Mouse (Mus musculus): Measurements from ENCODE around the gene Rccd1. TPM values are rescaled to one million over a fixed set of nuclear protein-coding genes. Genes with fewer than 3 reads are reported as not detected.

The Rccd1 gene
- polyA plus RNA-seq, 1 experiment from 2014 or later, result 10.3 TPM

DNA sequence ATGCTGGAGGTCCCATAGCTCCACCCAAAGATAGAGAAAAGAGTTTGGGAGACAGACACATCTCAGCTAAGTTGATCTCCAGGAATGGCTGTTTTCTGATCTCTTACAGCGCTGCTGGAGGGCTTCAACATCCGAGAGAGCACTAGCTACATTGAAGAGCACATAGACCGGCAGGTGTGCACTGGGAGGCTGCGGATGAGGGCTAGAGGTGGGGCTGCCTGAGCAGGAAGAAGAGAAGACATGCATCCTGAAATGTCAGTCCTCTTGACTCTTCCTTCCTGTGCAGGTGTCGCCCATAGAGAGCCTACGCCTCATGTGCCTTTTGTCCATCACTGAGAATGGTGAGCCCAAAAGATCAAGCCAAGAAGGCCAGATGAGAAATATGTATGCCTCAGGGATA, 38.5 kb downstream of the Rccd1 start:
- H3K36me3 ChIP-seq, result peaks cover 87% of the 10 kb centered on the region
- 90% methylated on average over 6 of the region's 6 CpGs for WGBS

DNA sequence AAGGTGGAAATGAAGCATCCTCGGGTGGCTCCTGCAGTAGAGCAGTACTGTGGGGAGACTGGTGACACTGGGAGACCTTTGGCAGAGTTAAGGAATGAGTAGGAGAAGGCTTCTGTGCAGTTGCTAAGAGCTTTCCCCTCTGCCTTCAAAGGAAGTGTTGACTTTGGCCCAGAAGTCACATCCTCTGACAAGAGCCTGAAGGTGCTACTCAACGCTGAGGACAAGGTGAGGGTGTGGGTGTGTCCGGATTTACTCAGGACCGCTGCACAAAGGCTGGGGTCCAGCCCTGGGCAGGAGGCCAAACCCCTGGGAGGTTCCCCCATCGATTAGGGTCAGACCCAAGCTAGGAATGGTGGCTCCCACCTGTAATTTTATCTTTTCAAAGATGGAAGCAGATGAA, 39.9 kb downstream of the Rccd1 start:
- Histone ChIP-seq H3K9me3 (no peaks in the 10 kb centered on the region), H3K36me3 (peaks cover 86% of the 10 kb centered on the region), H3K4me3 (no peak overlapping the region), H3K27me3 (ENCODE audit: insufficient read depth, poor library complexity, severe bottlenecking) (no peaks in the 10 kb centered on the region), H3K4me1 (peaks cover 11% of the 10 kb centered on the region; the same call in 1 of the 2 replicates), H3K27ac (no peak overlapping the region)
- WGBS, result 76% methylated on average over 5 of the region's 5 CpGs
- DNase-seq (ENCODE audit: low spot score), result no peak

More for the DNA sequence above, 38.5 kb downstream of the Rccd1 start:
- Histone ChIP-seq H3K4me3 (no peak overlapping the region), H3K9me3 (no peaks in the 10 kb centered on the region), H3K4me1 (peaks cover 11% of the 10 kb centered on the region; the same call in 1 of the 2 replicates), H3K27ac (no peak overlapping the region), H3K27me3 (ENCODE audit: insufficient read depth, poor library complexity, severe bottlenecking) (no peaks in the 10 kb centered on the region)
- no peak for DNase-seq (ENCODE audit: low spot score)

DNA sequence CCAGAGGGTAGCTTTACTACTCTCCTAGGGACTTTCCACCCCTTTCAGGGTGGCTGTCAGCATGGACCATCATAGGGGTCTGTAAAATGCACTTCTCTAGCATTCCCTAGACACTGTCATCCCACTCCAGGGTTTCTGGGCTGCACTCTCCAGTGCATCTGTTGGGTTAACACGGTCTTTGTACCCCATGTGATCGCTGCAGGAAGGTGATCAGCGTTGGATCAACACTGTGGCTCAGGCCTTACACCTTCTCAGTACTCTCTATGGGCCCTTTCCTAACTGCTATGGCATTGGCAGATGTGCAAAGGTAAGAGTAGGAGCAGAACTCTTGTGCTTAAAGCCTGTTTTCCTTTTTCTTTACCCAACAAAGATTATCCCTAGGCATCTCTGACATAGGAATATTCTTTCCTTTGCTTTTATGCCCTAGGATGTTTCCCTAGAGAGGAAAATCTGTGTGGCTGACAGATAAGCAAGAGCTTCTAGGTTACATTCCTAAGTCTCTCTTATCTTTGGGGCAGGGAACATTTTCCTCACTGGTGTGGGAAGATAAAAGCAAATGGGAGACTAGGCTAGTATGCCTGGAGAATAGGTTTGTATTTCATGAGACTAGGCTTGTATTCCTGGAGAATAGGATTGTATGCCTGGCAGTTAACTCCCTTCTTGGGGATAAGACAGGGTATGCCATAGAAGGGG, 40.9 kb downstream of the Rccd1 start:
- H3K27me3 ChIP-seq (ENCODE audit: insufficient read depth, poor library complexity, severe bottlenecking), result no peaks in the 10 kb centered on the region
- DNase-seq (ENCODE audit: low spot score), result no peak
- H3K4me1 ChIP-seq, result peaks cover 11% of the 10 kb centered on the region; the same call in 1 of the 2 replicates
- 62% methylated on average over 3 of the region's 3 CpGs for WGBS
- H3K36me3 ChIP-seq, result peaks cover 88% of the 10 kb centered on the region
- no peak overlapping the region for H3K4me3 ChIP-seq
- no peak overlapping the region for H3K27ac ChIP-seq
- H3K9me3 ChIP-seq, result no peaks in the 10 kb centered on the region

DNA sequence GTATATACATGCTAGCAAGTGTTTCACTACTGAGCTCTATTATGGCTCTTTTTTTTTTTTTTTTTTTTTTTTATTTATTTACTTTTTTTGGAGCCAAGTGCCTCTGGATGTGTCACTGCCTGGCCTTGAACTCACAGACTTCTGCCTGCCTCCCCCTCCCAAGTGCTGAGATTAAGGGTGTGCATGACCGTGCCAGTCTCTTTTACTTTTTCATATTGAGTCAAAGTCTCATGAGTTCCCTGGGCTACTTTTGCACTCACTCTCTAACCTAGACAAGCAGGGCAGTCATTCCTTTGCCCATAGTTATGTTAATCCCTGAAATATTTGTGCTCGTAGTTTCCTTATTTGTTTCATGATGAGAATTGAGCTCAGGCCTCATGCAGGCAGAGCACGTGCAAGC, 42.6 kb downstream of the Rccd1 start:
- Histone ChIP-seq H3K9me3 (no peaks in the 10 kb centered on the region), H3K27me3 (ENCODE audit: insufficient read depth, poor library complexity, severe bottlenecking) (no peaks in the 10 kb centered on the region), H3K36me3 (peaks cover 87% of the 10 kb centered on the region), H3K4me1 (peaks cover 11% of the 10 kb centered on the region; the same call in 1 of the 2 replicates), H3K4me3 (no peak overlapping the region), H3K27ac (no peak overlapping the region)
- DNase-seq (ENCODE audit: low spot score), result no peak
- 88% methylated on average over 3 of the region's 3 CpGs for WGBS

DNA sequence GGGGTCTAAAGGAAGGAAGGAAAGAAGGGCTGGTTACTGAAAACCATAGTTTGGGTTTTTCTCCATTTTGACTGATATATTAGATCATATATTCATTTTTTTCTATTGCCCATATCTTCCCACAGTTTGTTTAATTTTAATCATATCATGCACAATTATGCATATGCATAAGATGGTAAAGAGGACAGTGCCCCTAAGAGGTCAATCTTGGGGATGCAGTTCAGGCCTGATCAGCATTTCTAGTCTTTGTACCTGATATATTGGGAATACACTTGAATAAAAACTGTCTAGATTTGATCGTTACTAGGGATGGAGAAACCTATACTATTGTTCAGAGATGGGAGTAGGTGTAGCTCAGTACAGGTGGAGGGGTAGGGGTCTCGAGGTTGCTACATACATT, 43.3 kb downstream of the Rccd1 start:
- no peak for DNase-seq (ENCODE audit: low spot score)
- Histone ChIP-seq H3K9me3 (no peaks in the 10 kb centered on the region), H3K36me3 (peaks cover 87% of the 10 kb centered on the region), H3K27ac (no peak overlapping the region), H3K4me3 (no peak overlapping the region), H3K27me3 (ENCODE audit: insufficient read depth, poor library complexity, severe bottlenecking) (no peaks in the 10 kb centered on the region), H3K4me1 (peaks cover 11% of the 10 kb centered on the region; the same call in 1 of the 2 replicates)
- WGBS, result 89% methylated on average over 2 of the region's 2 CpGs

DNA sequence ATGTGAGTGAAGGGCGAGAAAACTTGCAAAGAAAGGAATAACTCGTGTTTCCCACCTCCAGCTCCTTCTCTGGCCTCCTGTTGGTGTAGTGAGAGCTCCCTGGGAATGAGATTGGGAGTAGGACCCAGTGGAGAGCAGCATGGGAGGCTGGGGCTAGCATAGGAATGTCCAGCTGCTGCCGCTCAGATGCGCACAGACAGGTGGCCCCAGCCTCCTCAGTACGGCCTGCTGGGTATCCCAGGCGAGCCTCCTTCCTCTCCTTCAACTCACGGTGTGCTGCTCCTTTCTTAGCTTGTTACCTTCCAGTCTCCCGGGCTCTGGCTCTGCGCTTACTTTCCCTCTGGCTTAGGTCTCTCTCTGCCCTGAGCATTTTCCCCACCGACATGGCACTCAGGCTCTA, 44.2 kb downstream of the Rccd1 start:
- Histone ChIP-seq H3K9me3 (peaks cover 3% of the 10 kb centered on the region), H3K27me3 (ENCODE audit: insufficient read depth, poor library complexity, severe bottlenecking) (no peaks in the 10 kb centered on the region), H3K4me1 (peaks cover 11% of the 10 kb centered on the region; the same call in 1 of the 2 replicates), H3K4me3 (no peak overlapping the region), H3K36me3 (peaks cover 85% of the 10 kb centered on the region), H3K27ac (no peak overlapping the region)
- no peak for DNase-seq (ENCODE audit: low spot score)
- 79% methylated on average over 10 of the region's 10 CpGs for WGBS

DNA sequence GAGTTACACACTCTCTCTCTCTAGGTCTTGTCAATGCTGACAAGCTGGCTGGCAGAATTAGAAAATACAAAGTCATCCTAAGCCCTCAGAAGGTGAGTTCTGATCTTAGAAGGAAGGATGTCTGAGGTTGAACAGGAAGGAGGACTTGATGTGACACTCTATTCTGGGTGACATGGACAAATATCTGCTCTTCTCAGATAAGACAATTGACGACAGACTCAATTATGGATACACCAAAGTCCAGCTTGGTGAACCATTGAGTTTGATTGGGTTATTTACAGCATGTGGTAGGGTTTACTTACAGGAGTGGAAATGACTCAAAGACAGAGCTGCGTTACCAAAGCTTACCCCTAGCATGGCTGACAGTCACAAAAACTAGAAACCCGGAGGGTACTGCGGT, 47.9 kb downstream of the Rccd1 start:
- H3K9me3 ChIP-seq, result peaks cover 13% of the 10 kb centered on the region
- peaks cover 2% of the 10 kb centered on the region; the same call in 1 of the 2 replicates for H3K4me1 ChIP-seq
- no peak overlapping the region for H3K27ac ChIP-seq
- no peak for DNase-seq (ENCODE audit: low spot score)
- H3K4me3 ChIP-seq, result no peak overlapping the region
- peaks cover 84% of the 10 kb centered on the region for H3K36me3 ChIP-seq
- 93% methylated on average over 4 of the region's 4 CpGs for WGBS
- H3K27me3 ChIP-seq (ENCODE audit: insufficient read depth, poor library complexity, severe bottlenecking), result no peaks in the 10 kb centered on the region

DNA sequence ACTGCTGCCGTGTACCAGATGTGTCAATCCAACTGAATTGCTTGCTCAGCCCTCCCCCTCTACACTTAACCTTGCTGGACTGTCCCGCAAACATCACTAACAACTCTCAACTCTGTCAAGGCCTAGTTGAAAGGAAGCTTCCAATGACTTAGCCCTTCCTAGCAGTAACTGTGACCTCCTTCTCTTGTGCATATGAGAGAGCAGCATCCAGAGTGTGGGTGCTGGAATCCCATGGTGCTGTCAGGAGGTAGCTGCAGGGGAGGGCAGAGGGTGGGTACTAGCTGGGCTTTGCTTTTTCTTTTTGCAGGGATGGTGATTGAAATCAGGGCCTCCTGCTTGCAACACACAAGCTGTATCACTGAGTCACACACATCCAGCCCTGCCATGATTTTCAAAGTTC, 50.8 kb downstream of the Rccd1 start:
- H3K4me1 ChIP-seq, result peaks cover 23% of the 10 kb centered on the region
- H3K9me3 ChIP-seq, result peaks cover 13% of the 10 kb centered on the region
- no peak overlapping the region for H3K27ac ChIP-seq
- DNase-seq (ENCODE audit: low spot score), result no peak
- 90% methylated on average over 2 of the region's 2 CpGs for WGBS
- H3K36me3 ChIP-seq, result peaks cover 61% of the 10 kb centered on the region
- no peaks in the 10 kb centered on the region for H3K27me3 ChIP-seq (ENCODE audit: insufficient read depth, poor library complexity, severe bottlenecking)
- H3K4me3 ChIP-seq, result no peak overlapping the region

DNA sequence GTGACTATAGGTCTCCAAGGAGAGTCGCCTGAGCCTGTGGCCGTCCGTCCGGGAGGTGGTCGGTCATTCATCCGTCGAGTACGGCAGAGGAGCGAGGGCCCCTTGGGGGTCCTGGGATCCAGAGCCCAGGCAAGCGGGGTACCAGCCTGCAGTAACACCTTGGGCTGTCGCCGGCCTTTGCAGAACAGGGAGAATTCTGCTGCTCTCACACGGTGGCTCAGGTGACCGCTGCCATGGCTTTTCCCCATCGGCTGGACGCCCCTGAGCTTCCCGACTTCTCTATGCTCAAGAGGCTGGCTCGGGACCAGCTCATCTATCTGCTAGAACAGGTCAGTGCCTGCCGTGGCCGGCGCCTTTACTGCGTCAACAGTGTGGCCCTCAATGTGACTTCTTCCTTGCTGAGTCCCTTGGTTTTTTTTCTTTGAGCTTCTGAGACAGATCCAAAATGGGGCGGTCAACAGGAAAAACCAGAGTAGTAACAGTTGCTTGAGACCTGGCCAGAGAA, 54.5 kb downstream of the Rccd1 start:
- no peaks in the 10 kb centered on the region for H3K27me3 ChIP-seq (ENCODE audit: insufficient read depth, poor library complexity, severe bottlenecking)
- H3K4me3 ChIP-seq, result peak overlapping the region; percentile 90
- H3K36me3 ChIP-seq, result peaks cover 51% of the 10 kb centered on the region
- H3K9me3 ChIP-seq, result peaks cover 8% of the 10 kb centered on the region
- peaks cover 23% of the 10 kb centered on the region for H3K4me1 ChIP-seq
- peak overlapping the region; percentile 89 for H3K27ac ChIP-seq
- WGBS, result under 1% methylated on average over 23 of the region's 23 CpGs
- DNase-seq (ENCODE audit: low spot score), result no peak

DNA sequence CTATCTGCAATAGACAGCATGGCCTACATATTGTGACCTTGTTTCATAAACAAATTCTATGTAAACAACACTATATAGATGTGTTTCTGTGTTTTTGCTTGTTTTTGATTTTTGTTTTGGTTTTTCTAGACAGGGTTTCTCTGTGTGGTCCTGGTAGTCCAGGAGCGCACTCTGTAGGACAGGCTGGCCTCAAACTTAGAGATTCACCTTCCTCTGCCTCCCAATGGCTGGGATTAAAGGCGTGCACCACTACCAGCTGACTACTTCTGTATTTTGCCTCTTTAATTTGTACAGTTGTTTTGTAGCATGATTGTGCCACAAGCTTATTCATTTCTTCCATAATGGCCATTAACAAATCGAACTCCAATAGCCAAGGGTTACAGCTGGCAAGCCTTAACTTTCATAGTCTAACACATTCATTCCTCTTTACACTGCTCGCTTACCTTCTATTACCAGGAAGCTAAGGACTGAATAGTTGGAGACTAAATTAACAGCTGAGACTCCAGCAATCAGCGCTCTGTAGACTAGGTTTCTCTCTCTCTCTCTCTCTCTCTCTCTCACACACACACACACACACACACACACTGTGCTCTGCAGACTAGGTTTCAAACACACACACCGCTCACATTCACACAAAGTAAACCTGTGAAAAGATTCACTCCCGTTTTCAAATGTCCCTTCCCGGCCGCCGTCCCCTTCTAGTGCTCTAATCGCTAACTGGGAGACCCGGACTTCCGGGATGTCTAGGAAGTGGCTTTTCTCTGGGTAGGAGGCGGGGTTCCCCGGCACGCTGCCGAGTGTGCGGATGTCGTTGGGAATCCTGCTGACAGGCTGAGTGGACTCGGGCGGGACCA, 55.1 kb downstream of the Rccd1 start, which contains the start of gene Vps33b:
Vps33b (plus strand) TSS at position 753 of the 854 bp plus-strand sequence.
- Histone ChIP-seq H3K27me3 (ENCODE audit: insufficient read depth, poor library complexity, severe bottlenecking) (no peaks in the 10 kb centered on the region), H3K4me3 (peak within 1 kb of the TSS; percentile 90), H3K36me3 (peaks cover 51% of the 10 kb centered on the region), H3K4me1 (peaks cover 23% of the 10 kb centered on the region), H3K9me3 (peaks cover under 1% of the 10 kb centered on the region; the same call in 1 of the 2 replicates), H3K27ac (peak within 1 kb of the TSS; percentile 89)
- 4% methylated on average over 21 of the region's 21 CpGs for WGBS
- DNase-seq (ENCODE audit: low spot score), result peak; percentile 97

DNA sequence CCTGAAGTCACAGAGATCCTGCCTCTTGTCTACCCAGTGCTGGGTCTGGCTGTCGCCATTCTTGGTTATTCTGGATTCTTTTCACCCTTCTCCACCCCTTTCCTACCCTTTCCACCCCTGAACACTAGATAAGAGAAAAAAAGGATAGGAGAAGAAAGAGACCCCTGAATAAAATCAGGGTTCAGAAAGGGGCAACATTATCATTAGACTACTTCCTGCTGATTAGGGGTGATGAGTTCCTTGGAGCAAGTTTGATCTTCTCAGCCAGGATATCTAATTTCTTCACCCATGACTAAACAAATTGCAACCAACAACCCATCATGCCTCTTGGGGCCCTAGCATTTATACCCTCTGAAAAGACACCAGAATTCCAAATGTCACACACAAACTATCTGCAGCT, 56.5 kb downstream of the Rccd1 start:
- peaks cover 23% of the 10 kb centered on the region for H3K4me1 ChIP-seq
- H3K27me3 ChIP-seq (ENCODE audit: insufficient read depth, poor library complexity, severe bottlenecking), result no peaks in the 10 kb centered on the region
- no peak overlapping the region for H3K4me3 ChIP-seq
- DNase-seq (ENCODE audit: low spot score), result no peak
- peaks cover 41% of the 10 kb centered on the region for H3K36me3 ChIP-seq
- WGBS, result 71% methylated on average over 1 of the region's 1 CpGs
- no peak overlapping the region for H3K27ac ChIP-seq
- no peaks in the 10 kb centered on the region for H3K9me3 ChIP-seq

DNA sequence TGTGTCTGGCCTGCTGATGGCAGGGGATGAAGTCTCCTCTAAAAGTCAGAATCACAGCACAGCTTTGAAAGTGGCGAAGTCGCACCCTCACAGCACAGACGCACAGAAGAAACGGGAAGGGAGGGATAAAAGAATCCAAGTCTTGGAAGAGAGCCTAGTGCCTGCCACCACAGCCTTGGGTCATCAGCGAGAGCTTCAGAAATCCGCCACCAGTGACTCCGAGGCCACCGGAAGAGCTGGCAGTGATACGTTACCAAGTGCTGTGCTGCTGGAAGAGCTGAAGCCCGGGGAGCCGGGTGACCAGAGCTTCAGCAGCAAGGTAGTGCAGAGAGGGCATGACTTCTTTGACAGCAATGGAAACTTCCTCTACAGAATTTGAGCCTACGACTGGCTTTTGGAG, 59.6 kb downstream of the Rccd1 start:
- Histone ChIP-seq H3K4me3 (no peak overlapping the region), H3K27me3 (ENCODE audit: insufficient read depth, poor library complexity, severe bottlenecking) (peaks cover 5% of the 10 kb centered on the region; the same call in 1 of the 2 replicates), H3K9me3 (no peaks in the 10 kb centered on the region), H3K36me3 (peaks cover 35% of the 10 kb centered on the region), H3K4me1 (peaks cover 20% of the 10 kb centered on the region), H3K27ac (no peak overlapping the region)
- no peak for DNase-seq (ENCODE audit: low spot score)
- WGBS, result 93% methylated on average over 12 of the region's 12 CpGs
